Mouse (Mus musculus) cerebellum, adult 9-10 months (tissue): Measurements from ENCODE around the gene Deaf1.

Experiments
- DNase-seq: peaks from one replicate; pipeline ENCODE4 v3.0.0; 2022

Gene Deaf1

DNA sequence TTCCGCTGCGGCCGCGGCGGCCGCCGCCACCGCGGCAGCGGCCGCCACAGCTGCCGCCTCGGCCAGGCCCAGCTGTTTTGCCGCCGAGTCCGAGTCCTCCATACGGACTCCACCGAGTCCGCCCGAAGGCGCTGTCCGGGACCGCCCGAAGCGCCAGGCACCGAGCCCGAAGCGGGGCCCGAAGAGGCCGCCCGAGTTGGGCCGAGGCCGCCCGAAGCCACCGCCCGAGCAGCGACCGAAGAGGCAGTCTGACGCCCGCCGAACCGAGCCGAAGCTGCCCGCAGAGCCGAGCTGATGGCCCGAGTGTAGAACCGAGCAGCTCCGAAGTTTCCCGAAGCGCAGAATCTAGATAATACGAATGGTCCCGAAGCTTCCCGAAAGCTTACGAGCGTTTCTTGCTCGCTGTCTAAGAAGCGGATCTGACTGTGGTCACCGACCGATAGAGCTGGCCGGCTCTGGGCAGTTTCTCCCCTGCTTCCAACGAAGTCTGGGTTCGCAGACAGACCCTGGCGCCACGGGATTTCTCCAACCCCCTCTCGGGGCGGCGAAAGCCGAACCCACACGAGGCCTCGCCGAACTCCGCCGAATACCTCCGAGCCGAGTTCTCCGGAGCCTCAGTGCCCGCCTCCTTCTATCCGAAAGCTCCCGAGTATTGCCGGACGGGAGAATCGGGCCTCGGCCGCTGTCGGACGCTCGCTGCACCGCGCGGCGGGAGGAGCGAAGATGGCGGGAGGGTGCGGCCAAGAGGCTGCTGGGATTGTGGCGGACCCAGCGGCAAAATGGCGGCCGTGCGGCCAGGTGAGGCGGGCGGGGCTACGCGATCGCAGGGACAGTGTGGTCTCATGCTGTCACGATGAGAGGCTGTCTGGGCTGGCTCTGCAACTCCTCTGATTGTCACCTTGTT is at the start of gene Deaf1, which contains the start of gene Tmem80:
Gene Deaf1, minus strand, starts transcription at position 222 of the 904 bp plus-strand sequence.
Gene Tmem80, plus strand, starts transcription at position 271 of the 904 bp plus-strand sequence.
- peak; percentile 100 for DNase-seq

DNA sequence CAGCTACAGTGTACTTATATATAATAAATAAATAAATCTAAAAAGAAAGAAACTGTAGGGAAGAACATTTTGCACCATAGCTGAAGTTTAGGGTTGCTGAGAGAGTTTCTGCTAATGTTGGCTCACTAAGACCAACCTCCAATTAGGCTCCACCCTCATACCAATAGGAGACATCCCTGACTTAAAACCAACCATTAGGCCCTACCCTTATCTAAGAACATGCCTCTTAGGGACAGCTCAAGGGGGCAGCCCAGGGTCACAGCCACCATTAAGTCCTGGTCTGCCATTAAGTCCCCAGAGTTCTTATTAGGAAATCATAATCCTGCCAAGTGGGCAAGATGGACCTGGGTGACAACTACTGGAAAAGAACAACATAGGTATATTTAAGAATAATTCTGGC is 46.9 kb upstream of the Deaf1 start:
- DNase-seq = no peak

DNA sequence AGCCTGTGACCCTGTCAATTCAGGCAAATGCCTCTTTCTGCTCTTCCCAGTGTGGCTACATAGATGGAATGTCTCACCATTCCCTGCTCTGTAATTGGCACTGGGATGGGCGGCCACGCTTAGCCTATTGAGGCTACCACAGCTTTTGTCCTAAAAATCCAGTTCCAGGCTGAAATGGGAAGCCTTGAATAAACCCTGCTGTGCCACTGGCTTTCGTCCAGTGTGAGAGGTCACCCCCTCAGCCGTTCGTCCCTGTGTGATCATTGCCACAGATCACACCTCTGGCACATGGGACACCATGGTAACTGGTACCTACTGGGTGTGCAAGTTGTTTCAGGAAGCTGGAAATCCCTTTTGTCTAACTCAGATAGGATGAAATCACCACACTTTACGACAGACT is 46.1 kb upstream of the Deaf1 start:
- DNase-seq = no peak

DNA sequence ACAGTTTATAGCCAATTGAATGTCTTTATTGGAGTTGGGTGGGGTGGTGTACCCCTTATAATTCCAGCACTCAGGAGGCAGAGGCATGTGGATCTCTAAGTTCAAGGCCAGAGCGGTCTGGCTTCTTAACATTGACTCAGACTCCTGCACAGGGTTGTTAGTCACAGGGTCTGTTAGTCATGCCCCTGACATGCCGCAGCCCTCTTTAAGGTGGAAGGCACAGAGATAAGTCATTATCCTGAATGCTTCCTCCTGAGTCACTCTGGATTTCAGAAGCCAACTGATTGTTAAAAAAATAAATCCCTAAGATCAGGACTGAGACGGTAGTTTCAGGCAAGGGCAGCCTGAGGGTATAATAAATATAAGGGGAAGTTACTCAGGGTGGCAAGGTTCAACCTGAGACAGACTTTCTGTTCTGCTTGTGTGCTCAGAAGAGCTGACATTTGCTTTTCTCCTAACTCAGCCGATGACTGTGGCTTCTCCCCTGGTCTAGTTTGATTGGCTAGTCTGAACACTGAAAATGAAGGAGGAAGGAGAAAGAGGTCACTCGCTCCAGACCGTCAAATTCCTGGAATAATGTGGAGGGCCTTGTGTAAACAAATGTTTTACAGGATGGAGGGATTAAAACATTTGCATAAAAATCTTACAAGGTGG is 44.6 kb upstream of the Deaf1 start:
- DNase-seq = no peak

DNA sequence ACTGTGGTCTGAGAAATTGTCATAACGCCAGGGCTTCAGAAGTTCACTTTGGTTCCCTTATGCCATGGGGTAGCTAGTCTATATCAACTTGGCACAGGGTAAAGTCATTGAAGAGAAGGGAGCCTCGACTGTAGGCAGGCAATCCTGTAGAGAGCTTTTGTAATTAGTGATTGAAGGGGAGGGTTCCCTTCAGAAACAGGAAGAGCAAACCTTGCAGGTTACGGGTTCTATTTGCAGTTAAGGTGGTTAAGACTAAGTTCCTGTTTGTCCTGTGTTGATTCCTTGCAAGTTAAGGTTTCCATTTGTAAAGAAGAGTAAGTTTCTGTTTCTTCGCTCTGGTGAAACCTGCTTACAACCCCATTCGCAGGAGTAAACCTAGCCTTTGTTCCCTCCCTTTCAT is 42.4 kb upstream of the Deaf1 start:
- DNase-seq = no peak

DNA sequence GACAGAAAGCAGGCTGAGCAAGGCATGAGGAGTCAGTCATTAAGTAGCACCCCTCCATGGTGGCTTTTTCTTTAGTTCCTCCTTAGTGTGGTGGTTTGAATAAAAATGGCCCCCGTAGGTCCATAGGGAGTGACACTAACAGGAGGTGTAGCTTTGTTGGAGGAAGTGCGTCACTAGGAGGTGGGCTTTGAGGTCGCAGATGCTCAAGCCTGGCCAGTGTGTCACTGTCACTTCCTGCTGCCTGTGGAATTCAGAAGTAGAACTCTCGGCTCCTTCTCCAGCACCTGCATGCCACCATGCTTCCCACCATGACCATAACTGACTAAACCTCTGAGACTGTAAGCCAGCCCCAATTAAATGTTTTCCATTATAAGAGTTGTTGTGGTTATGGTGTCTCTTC is 39.9 kb upstream of the Deaf1 start:
- DNase-seq = no peak

DNA sequence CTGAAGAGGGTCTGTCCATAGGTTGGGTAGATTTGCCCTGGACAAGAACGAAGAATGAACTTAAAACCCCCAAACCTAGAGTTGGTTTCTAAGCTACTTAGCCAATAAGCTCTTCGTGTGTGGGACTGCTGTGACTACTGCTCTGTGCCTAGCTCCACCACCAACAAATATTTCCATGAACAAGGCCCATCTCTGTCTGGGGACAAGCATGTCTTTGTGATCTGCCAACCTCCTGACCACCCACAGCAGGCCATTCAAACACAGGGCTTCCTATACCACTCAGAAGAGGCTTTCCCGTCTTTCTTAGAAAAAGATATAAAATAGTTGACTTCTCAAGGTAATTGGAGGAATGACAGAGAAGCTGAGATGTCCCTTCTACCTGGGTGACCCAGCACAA is 37.6 kb upstream of the Deaf1 start:
- DNase-seq = no peak

DNA sequence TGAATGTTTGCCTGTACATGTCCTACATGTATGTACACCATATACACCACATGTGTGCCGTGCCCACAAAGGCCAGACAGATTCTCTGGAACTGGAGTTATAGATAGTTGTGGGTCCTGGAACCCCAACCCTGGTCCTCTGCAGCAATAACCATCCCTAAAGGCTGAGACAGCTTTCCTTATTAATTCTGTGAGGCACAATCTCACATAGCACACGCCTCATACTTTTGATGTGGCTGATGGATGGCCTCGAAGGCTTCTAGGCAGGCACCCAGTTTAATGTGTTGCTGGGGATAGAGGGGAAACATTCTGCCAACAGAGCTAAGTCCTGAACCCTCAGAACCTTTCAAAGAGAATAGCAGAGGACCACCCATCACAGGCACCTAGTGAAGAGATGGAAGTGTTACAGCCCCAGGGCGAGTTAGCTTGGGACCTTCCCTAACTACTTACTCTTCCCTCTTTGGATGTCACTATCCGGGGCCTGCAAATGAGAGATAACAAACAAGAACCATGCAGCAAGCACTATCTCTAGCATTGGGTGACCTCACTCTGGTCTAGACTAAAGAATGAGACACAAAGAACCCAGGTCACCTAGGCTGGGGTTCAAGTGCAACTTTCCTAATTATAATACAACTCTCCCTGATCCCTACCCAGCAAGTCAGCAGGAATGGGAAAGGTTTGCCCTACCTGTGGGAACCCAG is 37.0 kb upstream of the Deaf1 start:
- DNase-seq = no peak

DNA sequence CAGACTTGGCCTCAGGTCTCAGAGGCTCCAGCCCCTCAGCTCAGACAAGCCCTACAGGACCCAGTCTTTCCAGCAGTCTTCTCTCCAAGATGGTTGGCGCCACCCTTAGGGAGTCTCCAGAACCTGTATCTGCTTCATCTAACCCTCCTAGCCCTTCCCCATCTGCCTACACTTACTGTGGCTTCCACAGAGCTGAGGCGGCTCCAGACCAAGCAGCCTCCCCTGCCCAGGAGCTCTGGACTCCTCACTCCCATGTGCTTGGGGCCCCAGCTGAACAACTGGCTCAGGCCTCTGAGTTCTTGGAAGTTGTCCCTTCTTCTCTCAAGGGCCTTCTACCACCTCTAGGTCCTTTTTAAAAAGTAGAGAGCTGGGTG is 36.2 kb upstream of the Deaf1 start:
- no peak for DNase-seq

DNA sequence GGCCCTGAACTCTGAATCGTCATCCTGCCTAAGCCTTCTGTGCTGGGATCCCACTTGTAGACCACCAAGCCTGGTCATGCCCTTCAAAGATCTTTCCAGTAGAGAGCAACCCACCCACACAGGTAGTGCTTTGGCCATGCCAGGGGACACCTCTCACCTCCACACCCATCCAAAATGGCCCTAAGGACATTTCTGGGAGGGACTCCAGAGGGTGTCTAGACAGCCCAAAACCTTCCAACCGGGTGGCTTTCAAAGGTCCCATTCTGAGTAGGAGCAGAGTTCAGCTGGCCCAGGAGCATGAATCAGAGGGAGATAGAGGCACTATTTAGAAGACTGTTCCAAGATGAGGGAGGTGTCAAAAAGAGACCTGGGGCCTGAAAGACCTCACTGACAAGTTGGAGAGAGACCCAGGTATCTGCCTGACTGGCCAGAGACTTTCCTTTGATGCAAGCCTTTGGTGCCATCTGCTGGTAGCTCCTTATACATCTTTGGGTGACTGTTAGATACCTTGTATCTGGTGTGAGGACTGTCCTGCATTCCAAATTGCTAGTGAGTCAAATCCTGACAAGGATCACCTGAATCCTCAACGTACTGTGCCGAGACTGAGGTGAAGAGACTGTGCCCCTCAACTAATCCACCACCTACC is 35.7 kb upstream of the Deaf1 start:
- peak; percentile 90 for DNase-seq

DNA sequence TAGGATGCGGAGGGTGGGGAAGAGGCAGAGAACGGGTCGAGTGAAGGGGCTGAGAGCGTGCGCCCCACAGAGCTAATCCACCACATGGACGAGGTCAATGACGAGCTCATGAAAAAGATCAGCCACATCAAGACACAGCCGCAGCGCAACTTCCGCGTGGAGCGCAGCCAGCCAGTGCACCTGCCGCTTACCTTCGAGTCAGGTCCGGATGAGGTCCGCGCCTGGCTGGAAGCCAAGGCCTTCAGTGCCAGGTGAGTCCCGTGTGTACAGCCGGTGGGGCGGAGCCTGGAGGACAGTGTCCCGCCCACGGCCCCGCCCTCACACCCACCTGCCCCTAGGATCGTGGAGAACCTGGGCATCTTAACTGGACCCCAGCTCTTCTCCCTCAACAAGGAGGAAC is 34.0 kb upstream of the Deaf1 start:
- peak; percentile 79 for DNase-seq

DNA sequence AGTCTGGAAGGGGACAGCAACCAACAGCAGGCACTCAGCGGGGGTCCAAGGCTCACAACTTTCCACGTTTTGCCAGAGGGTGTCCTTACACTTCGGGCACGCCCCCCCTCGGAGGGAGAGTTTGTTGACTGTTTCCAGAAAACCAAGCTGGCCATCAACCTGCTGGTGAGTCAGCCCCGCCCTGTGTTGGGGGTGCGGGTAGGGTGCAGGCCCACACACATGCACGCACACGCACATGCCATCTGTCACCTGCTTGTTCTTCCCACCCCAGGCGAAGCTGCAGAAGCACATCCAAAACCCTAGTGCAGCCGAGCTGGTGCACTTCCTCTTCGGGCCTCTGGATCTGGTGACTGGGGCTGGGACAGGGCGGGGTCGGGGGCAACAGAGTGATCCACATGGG is 29.5 kb upstream of the Deaf1 start:
- no peak for DNase-seq

DNA sequence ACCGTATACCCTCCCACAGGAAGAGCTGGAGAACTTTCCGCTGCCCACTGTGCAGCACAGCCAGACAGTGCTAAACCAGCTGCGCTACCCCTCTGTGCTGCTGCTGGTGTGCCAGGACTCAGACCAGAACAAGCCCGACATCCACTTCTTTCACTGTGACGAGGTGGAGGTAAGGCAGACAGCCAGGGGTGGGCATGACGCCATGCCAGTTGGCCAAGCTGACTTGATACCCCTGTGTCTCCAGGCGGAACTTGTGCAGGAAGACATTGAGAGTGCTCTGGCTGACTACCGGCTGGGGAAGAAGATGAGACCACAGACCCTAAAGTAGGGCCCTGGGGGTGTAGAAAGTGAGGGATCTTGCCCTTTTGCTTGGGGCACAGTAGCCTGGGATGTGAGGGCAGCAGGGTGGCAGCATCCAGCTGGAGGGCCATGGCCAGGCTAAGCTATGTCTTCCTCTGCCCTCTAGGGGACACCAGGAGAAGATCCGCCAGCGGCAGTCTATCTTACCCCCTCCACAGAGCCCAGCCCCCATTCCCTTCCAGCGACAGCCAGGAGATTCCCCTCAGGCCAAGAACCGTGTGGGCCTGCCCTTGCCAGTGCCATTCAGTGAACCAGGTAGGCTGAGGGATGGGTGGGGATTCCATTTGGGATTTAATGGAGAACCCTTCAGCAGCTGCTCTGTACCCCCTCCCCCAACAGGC is 28.3 kb upstream of the Deaf1 start:
- DNase-seq = no peak

DNA sequence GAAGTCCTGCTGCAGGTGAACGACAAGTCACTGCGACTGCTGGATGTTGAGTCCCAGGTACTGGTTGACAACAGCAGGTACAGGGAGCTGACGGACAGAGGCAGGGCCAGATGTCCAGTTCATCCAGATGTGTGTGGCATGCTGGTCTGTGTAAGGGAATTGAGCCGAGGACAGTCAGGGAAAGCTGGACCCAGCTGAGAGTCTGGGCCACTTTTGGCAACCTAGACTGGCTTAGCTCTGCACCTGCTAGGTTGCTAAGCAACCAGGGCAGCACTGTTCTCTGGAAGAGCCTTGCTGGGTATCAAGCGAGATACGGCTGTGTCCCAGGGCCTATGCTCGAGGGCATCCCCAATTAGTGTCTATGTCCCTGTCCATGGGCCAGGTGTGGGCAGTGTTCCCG is 27.6 kb upstream of the Deaf1 start:
- no peak for DNase-seq

DNA sequence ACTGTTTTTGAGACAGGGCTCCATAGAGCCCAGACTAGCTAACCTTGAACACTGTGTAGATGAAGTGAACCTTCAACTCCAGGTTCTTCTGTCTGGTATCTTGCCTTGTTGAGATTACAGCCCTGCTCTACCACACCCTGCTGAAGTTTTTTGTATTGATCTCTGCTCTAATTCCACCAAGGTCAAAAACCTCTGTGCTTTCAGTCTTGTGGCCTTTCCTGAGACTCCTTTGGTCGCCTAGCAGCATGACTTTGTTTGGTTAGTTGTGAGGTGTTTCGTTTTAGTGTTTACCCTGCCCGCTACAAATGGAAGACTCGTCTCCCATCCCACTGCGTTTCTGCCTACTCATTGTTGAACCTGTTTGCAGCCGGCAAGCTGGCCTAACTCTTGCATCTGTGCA is 23.6 kb upstream of the Deaf1 start:
- no peak for DNase-seq

DNA sequence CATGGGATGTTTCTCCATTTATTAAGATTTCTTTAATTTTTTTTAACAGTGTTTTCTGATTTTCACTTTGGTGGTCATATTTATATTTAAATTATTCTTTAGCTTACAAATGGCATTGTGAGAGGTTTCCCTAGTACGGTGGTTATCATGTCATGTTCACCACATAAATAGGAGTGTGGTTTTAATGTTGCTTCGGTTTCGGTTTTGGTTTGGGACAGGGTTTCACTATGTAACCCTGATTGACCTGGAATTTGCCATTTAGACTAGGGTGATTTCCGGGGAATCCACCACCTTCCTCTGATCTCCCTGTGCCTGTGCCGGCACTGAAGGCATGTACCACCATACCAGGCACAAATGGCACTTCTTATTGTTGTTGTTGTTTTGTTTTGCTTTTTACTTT is 17.3 kb upstream of the Deaf1 start:
- DNase-seq = no peak

DNA sequence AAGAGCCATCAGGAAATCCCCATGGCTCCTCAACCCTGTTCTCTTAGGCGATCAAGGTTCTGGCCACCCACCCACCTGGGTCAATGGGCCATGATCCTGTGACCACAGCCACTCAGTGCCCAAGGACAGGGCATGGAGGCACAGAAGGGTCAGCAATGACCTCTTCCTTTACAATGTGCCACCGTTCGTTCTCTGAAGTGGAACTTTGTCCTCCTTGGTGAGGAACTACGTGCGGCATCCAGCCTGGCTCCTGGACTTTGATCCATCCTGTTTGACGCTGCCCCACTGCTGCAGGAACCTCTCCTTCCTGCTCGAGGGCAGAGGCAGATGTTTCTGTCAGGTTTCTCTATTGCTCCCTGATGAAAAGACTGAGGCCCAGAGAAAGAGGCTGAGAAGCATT is 16.2 kb upstream of the Deaf1 start:
- DNase-seq = no peak

DNA sequence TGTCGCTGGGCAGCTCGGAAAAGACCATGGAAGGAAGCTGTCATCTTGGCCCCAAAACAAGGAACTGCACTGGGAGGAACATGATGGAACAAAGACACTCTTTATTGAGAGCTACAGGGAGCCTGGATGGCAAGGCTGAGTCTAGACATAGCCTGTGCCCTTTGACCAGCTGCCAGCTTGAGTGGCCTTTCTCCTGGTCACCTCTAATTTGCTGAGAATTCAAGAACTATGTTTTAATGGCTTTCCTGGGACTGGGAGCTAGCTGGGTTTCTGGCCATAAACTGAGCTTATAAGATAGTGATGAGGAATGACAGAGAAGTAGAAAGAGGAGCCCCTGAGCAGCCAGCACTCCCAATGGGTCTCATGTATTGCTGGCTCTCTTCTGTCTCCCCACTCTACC is 15.7 kb upstream of the Deaf1 start:
- DNase-seq = no peak

DNA sequence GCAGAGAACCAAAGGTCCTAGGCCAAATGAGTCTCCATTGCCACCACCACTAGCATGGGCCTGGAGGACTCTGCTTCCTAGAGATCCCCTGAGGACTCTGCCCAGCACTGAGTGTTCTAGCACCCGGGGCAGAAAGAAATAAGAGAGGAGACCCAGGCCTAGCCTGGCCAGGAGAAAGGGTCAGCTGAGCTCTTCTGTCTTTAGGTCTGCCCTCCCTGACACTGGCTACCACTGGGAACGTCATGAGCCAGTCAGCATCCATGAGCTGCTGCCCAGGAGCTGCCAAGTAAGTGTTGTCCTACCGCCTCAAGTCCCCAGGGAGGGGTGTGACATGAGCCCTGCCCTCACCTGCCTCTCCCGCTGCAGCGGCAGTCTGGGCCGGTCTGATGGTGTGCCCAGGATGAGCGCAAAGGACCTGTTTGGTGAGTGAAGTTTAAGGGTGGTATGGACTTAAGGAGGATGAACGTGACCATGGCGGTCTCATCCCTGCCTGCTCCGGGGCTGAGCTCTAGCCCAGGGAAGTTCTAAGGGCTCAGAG is 14.3 kb upstream of the Deaf1 start:
- no peak for DNase-seq

DNA sequence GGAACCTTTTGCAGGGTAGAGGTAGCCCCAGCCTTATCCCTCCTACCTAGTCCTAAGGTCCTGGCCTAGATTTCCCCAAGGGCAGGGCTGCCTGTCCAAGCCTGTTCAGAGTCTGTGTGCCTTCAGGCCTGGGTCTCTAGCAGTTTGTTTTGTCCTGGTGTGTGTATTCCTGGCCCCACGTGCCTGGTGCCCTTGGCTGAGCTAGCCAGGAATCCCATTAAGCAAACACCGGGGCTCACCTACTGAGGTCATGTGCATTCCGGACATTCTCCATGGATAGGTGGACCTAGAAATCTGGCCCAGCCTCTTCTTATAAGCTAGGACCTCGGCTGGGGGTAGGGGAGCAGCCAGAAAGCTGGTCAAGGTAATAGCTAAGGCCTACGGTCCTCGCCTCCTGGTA is 13.0 kb upstream of the Deaf1 start:
- DNase-seq = no peak

DNA sequence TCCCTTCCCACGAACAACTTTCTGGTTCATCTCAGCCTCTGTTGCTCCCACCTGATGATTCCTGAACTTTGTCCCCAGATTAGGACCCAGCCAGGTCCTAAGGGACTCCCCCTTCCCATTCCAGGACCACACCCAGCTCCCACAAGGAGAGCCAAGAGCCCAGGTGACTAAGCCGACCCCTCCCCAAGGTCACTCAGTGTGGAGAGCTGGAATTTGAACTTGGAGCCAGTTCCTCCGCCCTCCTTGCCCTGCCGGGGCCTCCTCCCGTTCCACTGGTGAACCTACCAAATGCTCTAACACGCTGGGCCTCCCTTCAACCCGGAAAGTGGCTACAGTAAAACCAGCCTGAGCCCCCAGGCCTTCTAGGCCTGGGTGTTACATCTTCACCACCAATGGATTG is 12.5 kb upstream of the Deaf1 start:
- no peak for DNase-seq

DNA sequence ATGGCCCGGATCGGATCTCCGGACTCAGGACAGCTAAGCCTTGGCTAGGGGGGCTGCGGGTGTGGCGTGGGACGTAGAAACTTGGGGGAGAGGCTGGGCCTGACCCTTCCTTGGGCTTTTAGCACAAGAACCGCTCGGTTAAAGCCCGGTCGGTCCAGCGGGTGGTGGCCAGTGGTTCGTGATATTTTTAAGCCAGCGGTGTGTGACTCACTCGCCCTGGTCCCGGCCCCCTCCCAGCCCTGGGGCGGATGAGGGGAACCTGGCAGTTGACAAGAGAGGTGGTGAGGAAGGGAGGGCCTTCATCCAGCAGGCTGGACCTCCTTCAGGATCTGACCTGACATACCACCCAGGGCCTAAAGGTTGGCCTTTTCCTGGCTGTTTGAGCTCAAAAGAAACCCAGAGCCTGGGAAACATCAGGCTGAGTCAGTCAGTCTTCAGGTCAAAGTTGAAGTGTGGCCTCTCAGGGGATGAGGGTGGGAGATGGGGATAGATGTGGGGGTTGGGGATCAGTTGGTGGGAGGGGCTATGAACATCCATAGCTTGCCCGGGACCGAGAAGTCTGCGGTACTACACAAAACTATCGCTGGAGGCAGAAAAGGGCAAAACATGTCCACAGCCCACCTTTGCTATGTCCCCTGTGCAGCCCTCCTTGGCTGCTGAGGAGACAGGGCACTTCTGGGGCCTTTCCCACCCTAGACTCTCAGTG is 11.9 kb upstream of the Deaf1 start:
- DNase-seq = no peak
